Mouse (Mus musculus): ENCODE data around the gene Tmem210. TPM values are rescaled to one million over a fixed set of nuclear protein-coding genes. Genes with fewer than 3 reads are reported as not detected.
"Not testable (repeated sequence)": the region's sequence is repeated elsewhere in the genome, so short reads cannot be mapped to it uniquely, and the experiment has no call there.

Tmem210 gene
- total RNA-seq, 1 experiment: not detected

- in situ Hi-C loops (cut with MboI; ENCODE audit: low sequenced_read_pairs in 2 of 2, unreplicated experiment in 2 of 2): no loop called here
- Histone ChIP-seq H3K9ac (ENCODE audit: insufficient read depth, low read depth, low read length, poor library complexity, severe bottlenecking) (no peak within 1 kb of the TSS), H3K27ac (ENCODE audit: insufficient read depth, low read depth, low read length, poor library complexity, severe bottlenecking) (no peak within 1 kb of the TSS), H3K9me3 (ENCODE audit: control insufficient read depth, insufficient read depth, low read depth, low read length) (no peaks in the 10 kb centered on the region), H3K4me3 (ENCODE audit: insufficient read depth in 1 of 2, low read depth in 1 of 2, low read length in 2 of 2, poor library complexity in 1 of 2, severe bottlenecking in 1 of 2) (no peak within 1 kb of the TSS), H3K4me1 (ENCODE audit: control insufficient read depth in 2 of 2, insufficient read depth in 2 of 2, low read length in 2 of 2, poor library complexity in 1 of 2) (peaks cover 2 to 13% of the 10 kb centered on the region in 2 experiments; a peak in 3 of 4 replicates), H3K36me3 (ENCODE audit: control insufficient read depth, insufficient read depth, low read length, poor library complexity, severe bottlenecking) (peaks cover 43% of the 10 kb centered on the region)
- no peak for DNase-seq (ENCODE audit: low read depth, low spot score)
- TF ChIP-seq MAFK (IDR thresholded peaks at IDR 0.05; ENCODE audit: insufficient read depth, low read depth, low read length) (no peak), ZC3H11A (IDR thresholded peaks at IDR 0.05; ENCODE audit: borderline replicate concordance, low read depth, low read length) (no peak), ZNF384 (IDR thresholded peaks at IDR 0.05; ENCODE audit: low read depth, low read length) (no peak), CHD2 (IDR thresholded peaks at IDR 0.05; ENCODE audit: low read depth, low read length) (no peak), HCFC1 (IDR thresholded peaks at IDR 0.05; ENCODE audit: borderline replicate concordance, insufficient read depth, low read length) (no peak)
Observed at GRCm38 (mm10) chr2:25246183-25247072, 41.5 kb upstream of the Tmem210 start, which contains the start of gene AL732309.1. Gene AL732309.1 (minus strand): TSS chr2:25246863.

DNA sequence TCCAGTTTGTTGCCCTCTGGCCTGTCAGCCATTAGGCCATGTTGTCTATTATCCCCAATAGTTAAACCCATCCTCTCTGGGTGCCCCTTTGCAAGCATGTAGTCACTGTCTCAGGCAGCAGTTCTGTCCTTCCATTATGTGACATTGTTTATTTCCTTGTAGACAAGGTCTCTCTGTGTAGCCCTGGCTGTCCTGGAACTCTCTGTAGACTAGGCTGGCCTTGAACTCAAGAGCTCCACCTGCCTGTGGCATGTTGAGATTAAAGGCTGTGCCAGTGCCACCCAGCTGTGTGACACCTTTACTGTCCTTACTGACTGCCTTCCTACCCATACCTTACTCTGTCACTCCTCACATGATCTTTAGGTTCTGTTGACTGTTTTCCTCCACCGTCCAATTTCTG lies 35.6 kb upstream of the Tmem210 start:
- H3K9ac ChIP-seq (ENCODE audit: insufficient read depth, low read depth, low read length, poor library complexity, severe bottlenecking): no peak overlapping the region
- no peak overlapping the region for H3K4me3 ChIP-seq (ENCODE audit: insufficient read depth in 1 of 2, low read depth in 1 of 2, low read length in 2 of 2, poor library complexity in 1 of 2, severe bottlenecking in 1 of 2)
- H3K36me3 ChIP-seq (ENCODE audit: control insufficient read depth, insufficient read depth, low read length, poor library complexity, severe bottlenecking): peaks cover 47% of the 10 kb centered on the region
- H3K27ac ChIP-seq (ENCODE audit: insufficient read depth, low read depth, low read length, poor library complexity, severe bottlenecking): no peak overlapping the region
- in situ Hi-C loops (cut with MboI; ENCODE audit: low sequenced_read_pairs in 2 of 2, unreplicated experiment in 2 of 2): no loop called here
- H3K9me3 ChIP-seq (ENCODE audit: control insufficient read depth, insufficient read depth, low read depth, low read length): no peaks in the 10 kb centered on the region
- no peak for DNase-seq (ENCODE audit: low read depth, low spot score)
- H3K4me1 ChIP-seq (ENCODE audit: control insufficient read depth in 2 of 2, insufficient read depth in 2 of 2, low read length in 2 of 2, poor library complexity in 1 of 2): peaks cover 0 to 2% of the 10 kb centered on the region in 2 experiments; a peak in 2 of 4 replicates
- TF ChIP-seq ZC3H11A (IDR thresholded peaks at IDR 0.05; ENCODE audit: borderline replicate concordance, low read depth, low read length): no peak
- no peak for TF ChIP-seq MAFK (IDR thresholded peaks at IDR 0.05; ENCODE audit: insufficient read depth, low read depth, low read length)
- no peak for TF ChIP-seq ZNF384 (IDR thresholded peaks at IDR 0.05; ENCODE audit: low read depth, low read length)
- TF ChIP-seq HCFC1 (IDR thresholded peaks at IDR 0.05; ENCODE audit: borderline replicate concordance, insufficient read depth, low read length): no peak
- no peak for TF ChIP-seq CHD2 (IDR thresholded peaks at IDR 0.05; ENCODE audit: low read depth, low read length)

- Histone ChIP-seq H3K4me1 (ENCODE audit: control insufficient read depth in 2 of 2, insufficient read depth in 2 of 2, low read length in 2 of 2, poor library complexity in 1 of 2) (peaks cover 0 to 2% of the 10 kb centered on the region in 2 experiments; a peak in 1 of 4 replicates), H3K36me3 (ENCODE audit: control insufficient read depth, insufficient read depth, low read length, poor library complexity, severe bottlenecking) (peaks cover 20% of the 10 kb centered on the region), H3K4me3 (ENCODE audit: insufficient read depth in 1 of 2, low read depth in 1 of 2, low read length in 2 of 2, poor library complexity in 1 of 2, severe bottlenecking in 1 of 2) (peak within 1 kb of the TSS; percentile 83 to 89), H3K27ac (ENCODE audit: insufficient read depth, low read depth, low read length, poor library complexity, severe bottlenecking) (peak within 1 kb of the TSS; percentile 32), H3K9ac (ENCODE audit: insufficient read depth, low read depth, low read length, poor library complexity, severe bottlenecking) (peak within 1 kb of the TSS; percentile 87), H3K9me3 (ENCODE audit: control insufficient read depth, insufficient read depth, low read depth, low read length) (no peaks in the 10 kb centered on the region)
- DNase-seq (ENCODE audit: low read depth, low spot score): peak; percentile 88
- TF ChIP-seq ZC3H11A (IDR thresholded peaks at IDR 0.05; ENCODE audit: borderline replicate concordance, low read depth, low read length): peak; percentile 10; the same call in 1 of the 2 replicates
- TF ChIP-seq HCFC1 (IDR thresholded peaks at IDR 0.05; ENCODE audit: borderline replicate concordance, insufficient read depth, low read length): peak; percentile 85
- peak; percentile 52; the same call in 1 of the 2 replicates for TF ChIP-seq CHD2 (IDR thresholded peaks at IDR 0.05; ENCODE audit: low read depth, low read length)
- no peak for TF ChIP-seq MAFK (IDR thresholded peaks at IDR 0.05; ENCODE audit: insufficient read depth, low read depth, low read length)
- in situ Hi-C loops (cut with MboI; ENCODE audit: low sequenced_read_pairs in 2 of 2, unreplicated experiment in 2 of 2): no loop called here
Observed at GRCm38 (mm10) chr2:25255284-25255779, 32.6 kb upstream of the Tmem210 start, which contains the start of gene Tmem203. Gene Tmem203 (plus strand): TSS chr2:25255439.

DNA sequence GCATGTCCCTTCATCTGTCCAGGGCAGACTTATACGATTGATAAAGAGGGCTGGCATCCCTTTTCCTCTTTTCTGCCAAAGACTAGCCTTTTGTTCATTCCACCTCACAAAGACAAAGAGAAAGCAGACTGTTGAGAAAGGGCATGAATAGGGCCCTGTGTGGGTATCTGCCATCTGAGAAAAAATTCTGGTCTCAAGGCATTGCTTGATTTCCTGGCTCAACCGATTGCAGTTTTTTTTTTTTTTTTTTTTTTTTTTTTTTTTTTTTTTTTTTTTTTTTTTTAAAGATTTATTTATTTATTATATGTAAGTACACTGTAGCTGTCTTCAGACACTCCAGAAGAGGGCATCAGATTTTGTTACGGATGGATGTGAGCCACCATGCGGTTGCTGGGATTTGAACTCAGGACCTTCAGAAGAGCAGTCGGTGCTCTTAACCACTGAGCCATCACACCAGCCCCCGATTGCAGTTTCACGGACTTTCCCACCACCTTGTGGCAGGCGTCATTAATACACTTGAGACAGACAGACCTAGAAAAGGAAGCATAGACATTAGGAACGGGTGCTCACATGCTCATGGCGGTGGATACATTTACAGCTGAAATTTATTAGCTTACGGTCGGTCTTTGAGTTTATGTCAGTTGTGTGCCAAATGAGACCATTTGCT lies 31.4 kb upstream of the Tmem210 start:
- H3K4me1 ChIP-seq (ENCODE audit: control insufficient read depth in 2 of 2, insufficient read depth in 2 of 2, low read length in 2 of 2, poor library complexity in 1 of 2); H3K9ac ChIP-seq (ENCODE audit: insufficient read depth, low read depth, low read length, poor library complexity, severe bottlenecking); H3K27ac ChIP-seq (ENCODE audit: insufficient read depth, low read depth, low read length, poor library complexity, severe bottlenecking); in situ Hi-C loops (cut with MboI; ENCODE audit: low sequenced_read_pairs in 2 of 2, unreplicated experiment in 2 of 2); H3K9me3 ChIP-seq (ENCODE audit: control insufficient read depth, insufficient read depth, low read depth, low read length): not testable (repeated sequence)
- Histone ChIP-seq H3K36me3 (ENCODE audit: control insufficient read depth, insufficient read depth, low read length, poor library complexity, severe bottlenecking) (peaks cover 12% of the 10 kb centered on the region), H3K4me3 (ENCODE audit: insufficient read depth in 1 of 2, low read depth in 1 of 2, low read length in 2 of 2, poor library complexity in 1 of 2, severe bottlenecking in 1 of 2) (peak overlapping the region; percentile 21 to 89; a peak in 3 of 4 replicates)
- DNase-seq (ENCODE audit: low read depth, low spot score): peak; percentile 69
- peak; percentile 93 for TF ChIP-seq ZNF384 (IDR thresholded peaks at IDR 0.05; ENCODE audit: low read depth, low read length)

- H3K4me3 ChIP-seq (ENCODE audit: insufficient read depth in 1 of 2, low read depth in 1 of 2, low read length in 2 of 2, poor library complexity in 1 of 2, severe bottlenecking in 1 of 2); H3K36me3 ChIP-seq (ENCODE audit: control insufficient read depth, insufficient read depth, low read length, poor library complexity, severe bottlenecking); H3K4me1 ChIP-seq (ENCODE audit: control insufficient read depth in 2 of 2, insufficient read depth in 2 of 2, low read length in 2 of 2, poor library complexity in 1 of 2); DNase-seq (ENCODE audit: low read depth, low spot score); H3K27ac ChIP-seq (ENCODE audit: insufficient read depth, low read depth, low read length, poor library complexity, severe bottlenecking); in situ Hi-C loops (cut with MboI; ENCODE audit: low sequenced_read_pairs in 2 of 2, unreplicated experiment in 2 of 2); H3K9me3 ChIP-seq (ENCODE audit: control insufficient read depth, insufficient read depth, low read depth, low read length); H3K9ac ChIP-seq (ENCODE audit: insufficient read depth, low read depth, low read length, poor library complexity, severe bottlenecking): not testable (repeated sequence)
Observed at GRCm38 (mm10) chr2:25257250-25257649, 30.7 kb upstream of the Tmem210 start.
